In genomic region chr12:76640620-76641019, GRCm38 (mm10) we compare ENCODE assay signal across 12 mouse cellular contexts.
DNase-seq lines count a peak whose midpoint lies in the region; ATAC-seq lines count a peak whose summit lies in the region.
"Had no signal": no experiment of that assay in that cellular context is flagged by ENCODE, and none has a peak within 500 bp of the region (broad histone marks: within the 10 kb centered on the region; RNA-seq: fewer than 3 reads in every experiment).

No protein-coding gene starts in this region.

- no peak overlapping the region for H3K4me2 ChIP-seq in heart, embryonic 15.5 days
- H3K4me2 ChIP-seq in forebrain, embryonic 14.5 days (ENCODE audit: low read length), result no peak overlapping the region
- H3K4me2 ChIP-seq: limb, embryonic 12.5 days had no signal

- H3K9me3 ChIP-seq in heart, embryonic 15.5 days (replicated peaks), result no peaks in the 10 kb centered on the region
- no peaks in the 10 kb centered on the region for H3K9me3 ChIP-seq in forebrain, embryonic 14.5 days (replicated peaks; ENCODE audit: control insufficient read depth, low read length)
- H3K9me3 ChIP-seq: limb, embryonic 12.5 days had no signal

- H3K27ac ChIP-seq in heart, embryonic 15.5 days, result peak overlapping the region; percentile 14; the same call in 1 of the 2 replicates
- H3K27ac ChIP-seq in forebrain, embryonic 14.5 days (ENCODE audit: low read depth, low read length), result no peak overlapping the region
- H3K27ac ChIP-seq: limb, embryonic 12.5 days had no signal

- H3K9ac ChIP-seq in heart, embryonic 15.5 days, result no peak overlapping the region
- no peak overlapping the region for H3K9ac ChIP-seq in forebrain, embryonic 14.5 days (ENCODE audit: low read length)
- H3K9ac ChIP-seq: limb, embryonic 12.5 days had no signal

- peaks cover 18% of the 10 kb centered on the region for H3K4me1 ChIP-seq in heart, embryonic 15.5 days (replicated peaks)
- H3K4me1 ChIP-seq in forebrain, embryonic 14.5 days (ENCODE audit: control insufficient read depth, insufficient read depth, low read length), result peaks cover under 1% of the 10 kb centered on the region; the same call in 1 of the 2 replicates

- DNase-seq in cerebellum, postnatal 25 days, result peak; percentile 60 to 71
- DNase-seq in cerebellum, adult 8-10 months, result no peak
- no peak for DNase-seq in heart, adult 9 months (ENCODE audit: low spot score in 2 of 2)
- DNase-seq in Muller cell, postnatal 12 days (ENCODE audit: inconsistent ontology term), result peak; percentile 25
- peak; percentile 33 for DNase-seq in forebrain, embryonic 14.5 days (ENCODE audit: low spot score)
- no peak for DNase-seq in right cerebral cortex, adult 2 months (ENCODE audit: low spot score in 2 of 2)
- DNase-seq: adrenal gland, postnatal 14 days; cerebellum, postnatal 10 days; kidney, adult 9 months had no signal

- no peak for ATAC-seq in heart, embryonic 15.5 days (replicated peaks; ENCODE audit: insufficient number of reproducible peaks, insufficient read depth, low FRiP score, low read depth)
- peak; percentile 44; the same call in 1 of the 2 replicates for ATAC-seq in forebrain, embryonic 14.5 days
- no peak for ATAC-seq in megakaryocyte-erythroid progenitor cell, adult 5-6 weeks (replicated peaks; ENCODE audit: low FRiP score, low TSS enrichment, poor library complexity, severe bottlenecking)

- H3K4me3 ChIP-seq in heart, embryonic 15.5 days, result no peak overlapping the region
- no peak overlapping the region for H3K4me3 ChIP-seq in forebrain, embryonic 14.5 days (ENCODE audit: low read depth, low read length)
- H3K4me3 ChIP-seq: limb, embryonic 12.5 days had no signal

- 27% methylated on average over 8 of the region's 8 CpGs for WGBS in heart, embryonic 15.5 days
- WGBS in forebrain, embryonic 14.5 days, result 19% methylated on average over 8 of the region's 8 CpGs

- H3K36me3 ChIP-seq in heart, embryonic 15.5 days, result no peaks in the 10 kb centered on the region
- H3K36me3 ChIP-seq in forebrain, embryonic 14.5 days (ENCODE audit: control insufficient read depth, insufficient read depth, low read length), result no peaks in the 10 kb centered on the region
- H3K36me3 ChIP-seq: limb, embryonic 12.5 days had no signal

- H3K27me3 ChIP-seq in heart, embryonic 15.5 days, result 0 out of 2 replicates have a peak, but pooled peaks cover 2% of the 10 kb centered on the region
- no peaks in the 10 kb centered on the region for H3K27me3 ChIP-seq in forebrain, embryonic 14.5 days (replicated peaks; ENCODE audit: control insufficient read depth, insufficient read depth, low read length)
- H3K27me3 ChIP-seq: limb, embryonic 12.5 days had no signal

Comparison
In these comparisons a context has a peak if more than half of its experiments do, and no peak if none do; other contexts are left out.
1. DNase-seq: peak in cerebellum, postnatal 25 days (2 of 2), Muller cell, postnatal 12 days (single experiment) and forebrain, embryonic 14.5 days (single experiment); none in cerebellum, adult 8-10 months (single experiment), heart, adult 9 months (0 of 2) and right cerebral cortex, adult 2 months (0 of 2).